Mouse (Mus musculus) heart, embryonic 16.5 days (tissue): ENCODE results near the gene Abcb1a. TPM values are rescaled to one million over a fixed set of nuclear protein-coding genes. Genes with fewer than 3 reads are reported as not detected.
A peak's percentile ranks its signal among the peaks of the same experiment; 100 is the strongest.

Source experiments
- ATAC-seq: fragments of 200-750 bp; cut with Nextera tagmentation; replicated peaks from 2 replicates; pipeline ENCODE4 v1.8.0; 2017; ENCODE audit warnings: moderate number of reproducible peaks; ENCODE audit not compliant: insufficient read depth, low FRiP score; ENCODE audit errors: extremely low read depth
- H3K27ac ChIP-seq: fragments of 300-500 bp; sonication (generic); 2 replicates; pipeline ENCODE4 v1.5.1; 2014; ENCODE audit warnings: mild to moderate bottlenecking, low read length, control low read depth, moderate library complexity
- H3K27me3 ChIP-seq: fragments of 300-500 bp; sonication (generic); 2 replicates; pipeline ENCODE4 v1.6.1; 2014; ENCODE audit warnings: low read length, mixed read lengths; ENCODE audit not compliant: control insufficient read depth, insufficient read depth
- H3K36me3 ChIP-seq: fragments of 300-500 bp; sonication (generic); 2 replicates; pipeline ENCODE4 v1.6.1; 2014; ENCODE audit not compliant: control insufficient read depth, insufficient read depth
- H3K4me1 ChIP-seq: fragments of 300-500 bp; sonication (generic); 2 replicates; pipeline ENCODE4 v1.6.1; 2014; ENCODE audit warnings: low read length, mixed read lengths; ENCODE audit not compliant: control insufficient read depth, insufficient read depth
- H3K4me2 ChIP-seq: fragments of 300-500 bp; sonication (generic); 2 replicates; pipeline ENCODE4 v1.6.1; 2014; ENCODE audit warnings: low read depth, mild to moderate bottlenecking, control low read depth, low read length
- H3K4me3 ChIP-seq: fragments of 300-500 bp; sonication (generic); 2 replicates; pipeline ENCODE4 v1.5.1; 2014; ENCODE audit warnings: mild to moderate bottlenecking, control low read depth, low read length
- H3K9ac ChIP-seq: fragments of 300-500 bp; sonication (generic); 2 replicates; pipeline ENCODE4 v1.6.1; 2014; ENCODE audit warnings: low read length, control low read depth
- H3K9me3 ChIP-seq: fragments of 300-500 bp; sonication (generic); replicated peaks from 2 replicates; pipeline ENCODE4 v1.6.1; 2016; ENCODE audit warnings: low read length; ENCODE audit not compliant: control insufficient read depth
- WGBS: fragments of 180-500 bp; shearing (Covaris S2); extraction: QIAGEN DNeasy Blood & Tissue Kit; methylation state at CpG from one replicate; pipeline ENCODE4 v1.1.7; 2014; 5-methylcytosine and 5-hydroxymethylcytosine counted together
- polyA plus RNA-seq: library from polyadenylated mRNA; unstranded; fragments of >200 nt; fragmentation: Nextera tagmentation; extraction: Ambion mirVana; gene quantifications from 2 replicates; pipeline ENCODE4 v1.2.1, GENCODE M21; 2015

Gene Abcb1a
- polyA plus RNA-seq, result 0.94 and 1.1 TPM in 2 replicates

DNA sequence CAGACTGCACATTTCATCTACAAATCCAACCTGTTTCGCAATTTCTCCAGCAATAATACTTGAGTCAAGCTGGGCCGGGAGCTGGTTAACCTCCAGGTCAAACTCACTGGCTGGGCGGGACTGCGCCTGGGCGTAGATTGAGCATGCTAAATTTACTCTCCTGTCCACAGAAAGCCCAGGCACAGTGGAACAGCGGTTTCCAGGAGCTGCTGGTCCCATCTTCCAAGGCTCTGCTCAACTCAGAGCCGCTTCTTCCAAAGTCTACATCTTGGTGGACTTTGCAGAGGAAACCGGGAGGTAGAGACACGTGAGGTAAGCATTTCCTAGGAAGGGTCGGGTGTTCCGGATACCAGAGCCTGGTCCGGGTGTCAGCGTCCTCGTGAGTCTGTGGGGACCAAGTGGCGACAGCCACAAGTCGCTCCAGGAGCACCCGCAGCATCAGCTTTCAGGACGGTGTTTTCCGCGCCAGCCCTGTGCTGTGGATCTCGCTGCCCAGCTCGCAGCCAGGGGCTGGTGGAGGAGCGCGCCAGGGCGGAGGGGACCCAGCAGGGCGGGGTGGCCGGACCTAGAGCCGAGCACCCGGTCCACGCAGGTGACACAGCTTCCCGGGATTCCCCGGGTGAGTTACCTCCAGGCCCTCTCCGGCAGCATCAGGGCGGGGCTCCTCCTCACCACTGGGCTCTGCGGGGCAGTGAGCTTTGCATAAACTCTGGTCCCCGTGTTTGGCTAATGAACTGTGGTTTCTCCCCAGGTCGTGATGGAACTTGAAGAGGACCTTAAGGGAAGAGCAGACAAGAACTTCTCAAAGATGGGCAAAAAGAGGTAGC lies at the start of gene Abcb1a:
Gene Abcb1a (plus strand): TSS at position 167 of the 827 bp plus-strand sequence.
- Histone ChIP-seq H3K4me3 (peak within 1 kb of the TSS; percentile 59), H3K27me3 (no peaks in the 10 kb centered on the region), H3K9me3 (no peaks in the 10 kb centered on the region), H3K9ac (peak within 1 kb of the TSS; percentile 63), H3K36me3 (no peaks in the 10 kb centered on the region), H3K4me2 (peak within 1 kb of the TSS; percentile 94), H3K4me1 (peaks cover 8% of the 10 kb centered on the region; the same call in 1 of the 2 replicates), H3K27ac (no peak within 1 kb of the TSS)
- WGBS, result 4% methylated on average over 37 of the region's 37 CpGs
- peak; percentile 37; the same call in 1 of the 2 replicates for ATAC-seq

DNA sequence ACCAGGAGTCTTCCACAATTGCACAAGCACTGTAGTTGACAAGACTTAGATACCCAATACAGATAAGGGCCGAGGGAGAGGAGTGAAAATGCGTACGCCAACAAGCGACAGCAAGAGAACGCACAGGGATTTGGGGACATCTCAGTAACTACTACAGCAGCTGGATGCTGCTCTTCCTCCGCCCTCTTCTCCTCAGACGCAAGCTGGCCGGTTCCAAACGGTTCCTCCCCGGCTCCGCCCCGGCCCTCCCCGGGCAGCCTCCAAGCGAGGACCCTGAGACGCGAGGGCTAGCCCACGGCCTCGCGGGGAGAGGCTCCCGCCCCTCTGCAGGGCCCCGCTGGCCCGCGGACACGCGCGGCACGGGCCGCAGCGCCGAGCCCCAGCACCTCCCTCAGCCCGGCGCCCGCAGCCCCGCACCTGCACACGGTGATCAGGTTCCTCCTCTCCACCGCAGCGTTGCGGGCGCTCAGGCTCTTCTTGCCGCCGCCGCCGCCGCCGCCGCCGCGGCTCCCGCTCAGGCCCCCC lies 37.7 kb upstream of the Abcb1a start:
- Histone ChIP-seq H3K9ac (peak overlapping the region; percentile 77), H3K27me3 (no peaks in the 10 kb centered on the region; the same call in 1 of the 2 replicates), H3K36me3 (no peaks in the 10 kb centered on the region), H3K4me2 (peak overlapping the region; percentile 100), H3K9me3 (no peaks in the 10 kb centered on the region), H3K27ac (no peak overlapping the region), H3K4me1 (peaks cover 2% of the 10 kb centered on the region; the same call in 1 of the 2 replicates), H3K4me3 (peak overlapping the region; percentile 89)
- ATAC-seq, result peak; percentile 38
- WGBS, result under 1% methylated on average over 49 of the region's 49 CpGs

DNA sequence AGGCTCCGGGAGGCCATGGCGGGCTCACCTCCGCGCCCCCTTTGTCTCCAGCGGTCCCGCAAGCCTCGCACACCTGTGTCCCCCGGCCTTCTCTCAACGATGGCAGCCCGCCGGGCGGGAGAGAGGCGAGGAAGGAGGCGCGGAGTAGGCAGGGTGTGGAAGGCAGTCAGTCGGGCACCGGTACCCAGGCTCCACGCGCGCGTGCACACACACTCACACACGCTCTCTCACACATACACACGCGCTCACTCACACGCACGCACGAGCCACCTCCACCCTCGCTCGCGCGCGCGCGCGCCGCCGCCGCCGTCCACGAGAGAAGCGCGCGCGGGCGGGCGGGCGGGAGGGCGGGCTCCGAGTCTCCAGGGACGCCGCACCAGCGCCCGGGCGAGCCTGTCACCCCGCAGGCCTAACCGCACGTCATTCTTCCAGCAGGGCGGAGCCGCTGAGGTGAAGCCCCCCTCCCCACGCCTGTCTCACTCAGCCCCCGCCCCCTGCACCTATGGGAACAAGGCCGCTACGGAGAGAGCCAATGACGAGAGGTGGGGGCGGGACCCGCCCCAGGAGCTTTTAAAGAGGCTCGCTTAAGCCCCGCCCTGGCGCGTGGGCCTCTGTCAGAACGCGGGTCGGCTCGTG lies 37.2 kb upstream of the Abcb1a start, which contains the start of gene Rundc3b:
Gene Rundc3b (minus strand): TSS at position 357 of the 636 bp plus-strand sequence.
- Histone ChIP-seq H3K9ac (peak within 1 kb of the TSS; percentile 77), H3K4me1 (peaks cover 2% of the 10 kb centered on the region; the same call in 1 of the 2 replicates), H3K36me3 (no peaks in the 10 kb centered on the region), H3K27ac (no peak within 1 kb of the TSS), H3K4me2 (peak within 1 kb of the TSS; percentile 100), H3K9me3 (no peaks in the 10 kb centered on the region), H3K4me3 (peak within 1 kb of the TSS; percentile 89), H3K27me3 (no peaks in the 10 kb centered on the region; the same call in 1 of the 2 replicates)
- peak; percentile 98 for ATAC-seq
- WGBS, result under 1% methylated on average over 58 of the region's 74 CpGs

DNA sequence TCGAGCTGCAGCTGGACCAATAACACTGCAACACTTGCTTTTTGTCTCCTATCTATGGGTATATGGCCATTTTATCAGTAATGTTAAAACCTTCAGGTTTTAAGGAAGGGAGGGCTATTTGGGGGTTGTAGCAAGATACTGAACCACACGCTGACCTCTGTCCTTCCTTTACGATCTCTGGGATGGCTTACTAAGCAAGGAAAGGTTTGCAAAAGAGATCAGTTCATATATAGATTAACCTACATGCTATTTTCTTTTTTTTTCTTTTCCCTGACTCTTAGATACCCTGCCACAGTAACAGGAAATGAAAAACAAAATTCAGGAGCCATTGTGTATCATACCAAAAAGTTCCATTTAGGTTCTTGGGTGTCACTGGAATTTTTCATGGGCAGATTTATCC lies 27.0 kb upstream of the Abcb1a start:
- Histone ChIP-seq H3K4me1 (no peaks in the 10 kb centered on the region), H3K9ac (no peak overlapping the region), H3K27me3 (no peaks in the 10 kb centered on the region), H3K36me3 (no peaks in the 10 kb centered on the region), H3K9me3 (no peaks in the 10 kb centered on the region), H3K4me3 (no peak overlapping the region), H3K27ac (no peak overlapping the region), H3K4me2 (no peak overlapping the region)
- 63% methylated on average over 3 of the region's 3 CpGs for WGBS
- no peak for ATAC-seq

GRCm38 (mm10) chr5:8634489-8634975 lies 25.3 kb upstream of the Abcb1a start:
- Histone ChIP-seq H3K4me3 (no peak overlapping the region), H3K9me3 (no peaks in the 10 kb centered on the region), H3K4me1 (no peaks in the 10 kb centered on the region), H3K27me3 (no peaks in the 10 kb centered on the region), H3K9ac (no peak overlapping the region), H3K36me3 (no peaks in the 10 kb centered on the region), H3K27ac (no peak overlapping the region), H3K4me2 (no peak overlapping the region)
- no peak for ATAC-seq

GRCm38 (mm10) chr5:8648300-8648699 lies 11.6 kb upstream of the Abcb1a start:
- H3K4me1 ChIP-seq, result no peaks in the 10 kb centered on the region
- H3K4me2 ChIP-seq, result no peak overlapping the region
- no peaks in the 10 kb centered on the region for H3K9me3 ChIP-seq
- H3K27me3 ChIP-seq, result no peaks in the 10 kb centered on the region
- H3K27ac ChIP-seq, result no peak overlapping the region
- WGBS, result 68% methylated on average over 4 of the region's 4 CpGs
- no peak for ATAC-seq
- no peak overlapping the region for H3K9ac ChIP-seq
- H3K4me3 ChIP-seq, result no peak overlapping the region
- no peaks in the 10 kb centered on the region for H3K36me3 ChIP-seq

DNA sequence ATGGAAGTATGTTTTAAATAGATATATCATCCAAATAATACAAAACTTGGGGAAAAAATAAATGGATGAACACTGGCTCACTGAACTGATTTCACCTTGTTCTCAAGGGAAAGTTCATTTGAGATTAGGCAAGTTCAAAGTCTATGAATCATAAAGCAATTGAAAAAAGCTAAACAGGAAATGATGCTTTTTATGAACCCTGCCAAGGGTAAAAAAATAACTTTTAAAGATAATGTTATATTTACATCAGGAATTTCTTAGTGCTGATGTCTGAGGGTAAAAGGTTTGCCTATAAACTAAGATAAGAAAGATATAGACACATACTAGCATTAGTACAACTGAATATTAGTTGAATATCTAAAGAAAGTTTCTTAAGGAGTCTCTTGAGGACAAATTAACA lies 11.1 kb upstream of the Abcb1a start:
- Histone ChIP-seq H3K27me3 (no peaks in the 10 kb centered on the region), H3K4me3 (no peak overlapping the region), H3K9me3 (no peaks in the 10 kb centered on the region), H3K36me3 (no peaks in the 10 kb centered on the region), H3K4me2 (no peak overlapping the region), H3K9ac (no peak overlapping the region), H3K27ac (no peak overlapping the region), H3K4me1 (no peaks in the 10 kb centered on the region)
- no peak for ATAC-seq

- H3K4me2 ChIP-seq, result no peak overlapping the region
- no peaks in the 10 kb centered on the region for H3K36me3 ChIP-seq
- no peaks in the 10 kb centered on the region for H3K9me3 ChIP-seq
- H3K4me1 ChIP-seq, result no peaks in the 10 kb centered on the region
- no peak overlapping the region for H3K27ac ChIP-seq
- 71% methylated on average over 2 of the region's 2 CpGs for WGBS
- H3K9ac ChIP-seq, result no peak overlapping the region
- no peaks in the 10 kb centered on the region for H3K27me3 ChIP-seq
- H3K4me3 ChIP-seq, result no peak overlapping the region
- no peak for ATAC-seq
Measured at GRCm38 (mm10) chr5:8652085-8652484, 7.8 kb upstream of the Abcb1a start.
